Mouse (Mus musculus) myocyte (in vitro differentiated cells): ENCODE measurements around the gene Aars2. TPM values are rescaled to one million over a fixed set of nuclear protein-coding genes. Genes with fewer than 3 reads are reported as not detected.

Experiments used
- H3K27me3 ChIP-seq: one replicate; pipeline ENCODE4 v1.6.1; 2011; ENCODE audit not compliant: control insufficient read depth, insufficient read depth, insufficient read length
- H3K36me3 ChIP-seq: one replicate; pipeline ENCODE4 v1.6.1; 2011; ENCODE audit not compliant: control insufficient read depth, insufficient read depth
- H3K4me2 ChIP-seq: one replicate; pipeline ENCODE4 v1.6.1; 2011; ENCODE audit warnings: low read depth, control low read depth
- H3K4me3 ChIP-seq: one replicate; pipeline ENCODE4 v1.5.1; 2011; ENCODE audit warnings: mild to moderate bottlenecking, control low read depth, moderate library complexity
- H3K79me2 ChIP-seq: one replicate; pipeline ENCODE4 v1.6.1; 2011; ENCODE audit not compliant: control insufficient read depth, insufficient read depth
- H3ac ChIP-seq: one replicate; pipeline ENCODE4 v1.6.1; 2011; ENCODE audit not compliant: control insufficient read depth, insufficient read length
- CEBPB ChIP-seq: IDR thresholded peaks from 2 replicates; pipeline ENCODE4 v1.6.1; 2011; ENCODE audit warnings: mild to moderate bottlenecking, moderate library complexity; ENCODE audit not compliant: poor library complexity, insufficient read depth, severe bottlenecking
- E2F4 ChIP-seq: IDR thresholded peaks from one replicate; pipeline ENCODE4 v1.6.1; 2011; ENCODE audit warnings: mild to moderate bottlenecking, control low read depth, moderate library complexity; ENCODE audit not compliant: insufficient read depth
- MAX ChIP-seq: IDR thresholded peaks from one replicate; pipeline ENCODE4 v1.6.1; 2011; ENCODE audit warnings: low read depth, mild to moderate bottlenecking, control low read depth
- MYOD1 ChIP-seq, 3 experiments: IDR thresholded peaks; one replicate each; pipeline ENCODE4 v1.6.1; 2011; ENCODE audit warnings: control low read depth in 2 of 3, low read depth in 2 of 3, mild to moderate bottlenecking in 2 of 3, moderate library complexity in 1 of 3; ENCODE audit not compliant: insufficient read length in 2 of 3, control insufficient read depth in 1 of 3
- MYOG ChIP-seq, 3 experiments: IDR thresholded peaks; one replicate each; pipeline ENCODE4 v1.6.1; 2011; ENCODE audit warnings: control low read depth in 2 of 3, low read depth in 2 of 3, mild to moderate bottlenecking in 2 of 3; ENCODE audit not compliant: insufficient read length in 2 of 3, control insufficient read depth in 1 of 3, insufficient read depth in 1 of 3
- POLR2A ChIP-seq: IDR thresholded peaks from one replicate; pipeline ENCODE4 v1.6.1; 2011; ENCODE audit warnings: low read depth, mild to moderate bottlenecking, control low read depth, moderate library complexity; ENCODE audit not compliant: insufficient read length
- POLR2AphosphoS2 ChIP-seq: IDR thresholded peaks from one replicate; pipeline ENCODE4 v1.6.1; 2011; ENCODE audit warnings: low read depth, control low read depth; ENCODE audit not compliant: insufficient read length
- REST ChIP-seq: IDR thresholded peaks from one replicate; pipeline ENCODE4 v1.6.1; 2011; ENCODE audit warnings: mild to moderate bottlenecking, control low read depth, moderate library complexity; ENCODE audit not compliant: insufficient read depth, insufficient read length
- SRF ChIP-seq: IDR thresholded peaks from one replicate; pipeline ENCODE4 v1.6.1; 2011; ENCODE audit warnings: low read depth; ENCODE audit not compliant: control insufficient read depth, insufficient read length
- TCF12 ChIP-seq: IDR thresholded peaks from one replicate; pipeline ENCODE4 v1.6.1; 2011; ENCODE audit warnings: mild to moderate bottlenecking, control low read depth; ENCODE audit not compliant: poor library complexity, insufficient read depth, severe bottlenecking
- TCF3 ChIP-seq: IDR thresholded peaks from one replicate; pipeline ENCODE4 v1.6.1; 2011; ENCODE audit warnings: low read depth, control low read depth; ENCODE audit not compliant: insufficient read length
- USF1 ChIP-seq: IDR thresholded peaks from one replicate; pipeline ENCODE4 v1.6.1; 2011; ENCODE audit warnings: low read depth, mild to moderate bottlenecking, control low read depth, moderate library complexity
- polyA plus RNA-seq: library from polyadenylated mRNA; unstranded; fragments of >200 nt; fragmentation: generic; extraction: Trizol; gene quantifications from one replicate; pipeline ENCODE4 v1.2.1, GENCODE M21; 2012; ENCODE audit warnings: missing spikeins

Aars2 gene
- polyA plus RNA-seq, 1 experiment: 15.5 TPM

GRCm38 (mm10) chr17:45498397-45498796 lies 8.2 kb upstream of the Aars2 start:
- Histone ChIP-seq H3ac (no peak overlapping the region), H3K36me3 (no peaks in the 10 kb centered on the region), H3K4me3 (no peak overlapping the region), H3K27me3 (peaks cover 10% of the 10 kb centered on the region), H3K4me2 (no peak overlapping the region), H3K79me2 (no peaks in the 10 kb centered on the region)
- TF ChIP-seq MYOD1 (IDR thresholded peaks at IDR 0.05; ENCODE audit: control insufficient read depth in 1 of 3, insufficient read length in 2 of 3, low read depth in 2 of 3) (no peak), POLR2AphosphoS2 (no peak), REST (no peak), POLR2A (no peak), MAX (no peak), TCF3 (no peak), USF1 (no peak), CEBPB (no peak), MYOG (IDR thresholded peaks at IDR 0.05; ENCODE audit: control insufficient read depth in 1 of 3, insufficient read depth in 1 of 3, insufficient read length in 2 of 3, low read depth in 2 of 3) (no peak)

- peaks cover 10% of the 10 kb centered on the region for H3K27me3 ChIP-seq
- H3K36me3 ChIP-seq: no peaks in the 10 kb centered on the region
- H3K4me2 ChIP-seq: no peak overlapping the region
- no peak overlapping the region for H3K4me3 ChIP-seq
- no peaks in the 10 kb centered on the region for H3K79me2 ChIP-seq
- H3ac ChIP-seq: no peak overlapping the region
- TF ChIP-seq SRF (no peak), CEBPB (no peak), MYOD1 (IDR thresholded peaks at IDR 0.05; ENCODE audit: control insufficient read depth in 1 of 3, insufficient read length in 2 of 3, low read depth in 2 of 3) (no peak), POLR2A (no peak)
Observed at GRCm38 (mm10) chr17:45499516-45499915, 7.1 kb upstream of the Aars2 start.

- no peak overlapping the region for H3K4me2 ChIP-seq
- no peaks in the 10 kb centered on the region for H3K79me2 ChIP-seq
- no peaks in the 10 kb centered on the region for H3K36me3 ChIP-seq
- H3K27me3 ChIP-seq: peaks cover 10% of the 10 kb centered on the region
- no peak overlapping the region for H3K4me3 ChIP-seq
- TF ChIP-seq USF1 (no peak), E2F4 (no peak), POLR2AphosphoS2 (no peak), CEBPB (no peak), MYOG (IDR thresholded peaks at IDR 0.05; ENCODE audit: control insufficient read depth in 1 of 3, insufficient read depth in 1 of 3, insufficient read length in 2 of 3, low read depth in 2 of 3) (no peak), SRF (no peak), POLR2A (no peak), MYOD1 (IDR thresholded peaks at IDR 0.05; ENCODE audit: control insufficient read depth in 1 of 3, insufficient read length in 2 of 3, low read depth in 2 of 3) (no peak), MAX (no peak), TCF12 (no peak)
- H3ac ChIP-seq: no peak overlapping the region
Observed at GRCm38 (mm10) chr17:45500981-45501380, 5.7 kb upstream of the Aars2 start.

GRCm38 (mm10) chr17:45502324-45502723 lies 4.3 kb upstream of the Aars2 start:
- no peaks in the 10 kb centered on the region for H3K79me2 ChIP-seq
- H3K4me2 ChIP-seq: no peak overlapping the region
- H3K36me3 ChIP-seq: no peaks in the 10 kb centered on the region
- no peak overlapping the region for H3ac ChIP-seq
- H3K4me3 ChIP-seq: no peak overlapping the region
- H3K27me3 ChIP-seq: peaks cover 10% of the 10 kb centered on the region
- TF ChIP-seq CEBPB (no peak), SRF (no peak), REST (no peak), E2F4 (no peak), POLR2AphosphoS2 (no peak), MAX (no peak), TCF12 (no peak), TCF3 (no peak), MYOD1 (IDR thresholded peaks at IDR 0.05; ENCODE audit: control insufficient read depth in 1 of 3, insufficient read length in 2 of 3, low read depth in 2 of 3) (no peak), POLR2A (no peak), USF1 (no peak), MYOG (IDR thresholded peaks at IDR 0.05; ENCODE audit: control insufficient read depth in 1 of 3, insufficient read depth in 1 of 3, insufficient read length in 2 of 3, low read depth in 2 of 3) (no peak)

- no peak for TF ChIP-seq E2F4
- no peak for TF ChIP-seq TCF3
- TF ChIP-seq TCF12: no peak
- no peak overlapping the region for H3ac ChIP-seq
- H3K36me3 ChIP-seq: no peaks in the 10 kb centered on the region
- no peak overlapping the region for H3K4me3 ChIP-seq
- no peak overlapping the region for H3K4me2 ChIP-seq
- H3K79me2 ChIP-seq: no peaks in the 10 kb centered on the region
- H3K27me3 ChIP-seq: peaks cover 4% of the 10 kb centered on the region
Observed at GRCm38 (mm10) chr17:45503301-45503973, 3.2 kb upstream of the Aars2 start.
